Mouse (Mus musculus): Measurements from ENCODE around the gene Mpo. TPM values are rescaled to one million over a fixed set of nuclear protein-coding genes. Genes with fewer than 3 reads are reported as not detected.
A peak's percentile ranks its signal among the peaks of the same experiment; 100 is the strongest.

Mpo gene
- polyA plus RNA-seq, 1 experiment from 2014 or later: 0.12 TPM

DNA sequence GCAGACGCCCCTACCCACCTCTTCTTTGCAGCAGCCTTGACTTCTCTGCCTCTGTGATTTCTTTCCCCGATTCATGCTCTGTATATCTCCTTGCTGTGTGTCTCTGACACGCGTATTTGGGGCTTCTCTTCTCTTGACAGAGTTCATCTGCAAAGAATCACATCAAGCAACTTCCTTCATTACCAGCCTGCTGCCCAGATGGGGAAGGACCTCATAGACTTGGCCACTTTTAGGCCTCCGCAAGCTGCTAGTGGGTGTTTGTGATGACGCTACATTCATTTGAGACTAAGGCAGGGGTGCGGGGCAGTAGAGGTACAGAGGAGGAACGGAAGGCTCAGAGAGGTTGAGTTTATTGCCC, 60.2 kb downstream of the Mpo start:
- Histone ChIP-seq H3K4me3 (replicated peaks; ENCODE audit: low read depth, low read length) (peak overlapping the region; percentile 68), H3K27me3 (ENCODE audit: insufficient read depth, low read length) (no peaks in the 10 kb centered on the region), H3K4me1 (replicated peaks; ENCODE audit: insufficient read depth, low read length) (0 out of 2 replicates have a peak, but pooled peaks cover 4% of the 10 kb centered on the region), H3K9ac (ENCODE audit: low read depth, low read length) (peak overlapping the region; percentile 66), H3K36me3 (ENCODE audit: insufficient read depth, low read length) (peaks cover 24% of the 10 kb centered on the region), H3K4me2 (ENCODE audit: low read length) (peak overlapping the region; percentile 83), H3K9me3 (replicated peaks; ENCODE audit: low read length) (no peaks in the 10 kb centered on the region), H3K27ac (peak overlapping the region; percentile 47; the same call in 1 of the 2 replicates)
- 32% methylated on average over 8 of the region's 8 CpGs for WGBS
- peak; percentile 15 for DNase-seq (ENCODE audit: low spot score)
- ATAC-seq (replicated peaks; ENCODE audit: low FRiP score, low read depth): no peak
- no peak for TF ChIP-seq CTCF (IDR thresholded peaks at IDR 0.05; ENCODE audit: low read depth)

MicroRNAs encoded within 50 kb of the gene (microRNA counts, 519-probe panel; counts per million panel counts)
- microRNA mmu-miR-142-3p (4,795 counts per million, percentile 81 among the panel's probes with 10 or more counts), microRNA mmu-miR-142-5p (330 counts per million, percentile 68 among the panel's probes with 10 or more counts)

Small RNA genes within 50 kb of the gene (microRNA-seq; reads per million reads assigned to microRNA genes)
- not detected for gene Mir142
- gene Mir142b: not detected

Other genes with a start within 250 kb of the Mpo start
- gene Gm11492, start 226.9 kb upstream of the Mpo start, polyA plus RNA-seq (2015; fragmentation: Nextera tagmentation; extraction: Ambion mirVana): not detected in 2 replicates
- gene Sept4, start 224.7 kb upstream of the Mpo start, polyA plus RNA-seq (2015; fragmentation: Nextera tagmentation; extraction: Ambion mirVana): 146 TPM in 2 replicates
- gene Mtmr4, start 201.4 kb upstream of the Mpo start, polyA plus RNA-seq (2015; fragmentation: Nextera tagmentation; extraction: Ambion mirVana): 19.8 and 21.0 TPM in 2 replicates
- 0.11 and 0.16 TPM in 2 replicates for gene Hsf5, start 176.4 kb upstream of the Mpo start, polyA plus RNA-seq (2015; fragmentation: Nextera tagmentation; extraction: Ambion mirVana)
- gene Rnf43, start 130.9 kb upstream of the Mpo start, polyA plus RNA-seq (2015; fragmentation: Nextera tagmentation; extraction: Ambion mirVana): 5.5 and 6.2 TPM in 2 replicates
- 165 and 171 TPM in 2 replicates for gene Supt4a, start 56.0 kb upstream of the Mpo start, polyA plus RNA-seq (2015; fragmentation: Nextera tagmentation; extraction: Ambion mirVana)
- gene Tspoap1, start 33.0 kb upstream of the Mpo start, polyA plus RNA-seq (2015; fragmentation: Nextera tagmentation; extraction: Ambion mirVana): 1.9 and 2.5 TPM in 2 replicates
- gene Lpo, start 34.7 kb downstream of the Mpo start, polyA plus RNA-seq (2015; fragmentation: Nextera tagmentation; extraction: Ambion mirVana): 1.0 and 2.0 TPM in 2 replicates
- 10.1 and 12.2 TPM in 2 replicates for gene Mks1, start 59.6 kb downstream of the Mpo start, polyA plus RNA-seq (2015; fragmentation: Nextera tagmentation; extraction: Ambion mirVana)
- 1.2 and 1.8 TPM in 2 replicates for gene Epx, start 82.0 kb downstream of the Mpo start, polyA plus RNA-seq (2015; fragmentation: Nextera tagmentation; extraction: Ambion mirVana)
- not detected in 2 replicates for gene Olfr462, start 98.7 kb downstream of the Mpo start, polyA plus RNA-seq (2015; fragmentation: Nextera tagmentation; extraction: Ambion mirVana)
- not detected in 2 replicates for gene Olfr463, start 103.8 kb downstream of the Mpo start, polyA plus RNA-seq (2015; fragmentation: Nextera tagmentation; extraction: Ambion mirVana)
- gene Olfr464, start 127.4 kb downstream of the Mpo start, polyA plus RNA-seq (2015; fragmentation: Nextera tagmentation; extraction: Ambion mirVana): not detected in 2 replicates
- gene Dynll2, start 194.0 kb downstream of the Mpo start, polyA plus RNA-seq (2015; fragmentation: Nextera tagmentation; extraction: Ambion mirVana): 24.0 and 24.7 TPM in 2 replicates